Mouse (Mus musculus): ENCODE results near the gene Gucy2g. TPM values are rescaled to one million over a fixed set of nuclear protein-coding genes. Genes with fewer than 3 reads are reported as not detected.

Gucy2g gene
- polyA plus RNA-seq, 1 experiment from 2014 or later = not detected

DNA sequence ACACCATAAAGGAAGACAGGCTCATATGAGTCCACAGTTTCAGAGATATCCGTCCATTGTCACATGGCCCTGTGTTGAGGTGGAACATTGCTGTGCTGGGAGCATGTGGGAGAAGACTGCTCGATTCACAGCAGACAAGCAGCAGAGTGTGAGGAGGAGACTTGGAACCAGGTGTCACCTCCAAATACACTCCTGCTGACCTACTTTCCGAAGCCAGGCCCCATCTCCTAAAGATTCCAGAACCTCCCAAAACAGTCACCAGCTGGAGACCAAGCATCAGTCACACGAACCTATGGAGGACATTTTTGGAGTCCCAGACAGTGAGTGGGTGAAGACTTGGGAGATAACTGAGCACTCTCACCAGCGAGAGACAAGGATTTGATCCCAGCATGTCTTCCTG, 4.5 kb downstream of the Gucy2g start:
- H3K4me3 ChIP-seq (ENCODE audit: low read depth, low read length) = no peak overlapping the region
- H3K27me3 ChIP-seq (ENCODE audit: control insufficient read depth, insufficient read depth, low read length) = no peaks in the 10 kb centered on the region
- DNase-seq (ENCODE audit: low spot score) (no peak), ATAC-seq (ENCODE audit: low FRiP score) (no peak)
- no peaks in the 10 kb centered on the region for H3K4me1 ChIP-seq (replicated peaks; ENCODE audit: control insufficient read depth, insufficient read depth, low read length)
- 82% methylated on average over 5 of the region's 5 CpGs for WGBS
- H3K4me2 ChIP-seq (replicated peaks; ENCODE audit: low read depth, low read length) = no peak overlapping the region
- no peak overlapping the region for H3K27ac ChIP-seq (ENCODE audit: low read depth, low read length)
- no peaks in the 10 kb centered on the region for H3K9me3 ChIP-seq (ENCODE audit: control insufficient read depth, low read length)
- H3K36me3 ChIP-seq (ENCODE audit: control insufficient read depth, insufficient read depth, low read length) = no peaks in the 10 kb centered on the region
- H3K9ac ChIP-seq (ENCODE audit: low read depth, low read length) = no peak overlapping the region

DNA sequence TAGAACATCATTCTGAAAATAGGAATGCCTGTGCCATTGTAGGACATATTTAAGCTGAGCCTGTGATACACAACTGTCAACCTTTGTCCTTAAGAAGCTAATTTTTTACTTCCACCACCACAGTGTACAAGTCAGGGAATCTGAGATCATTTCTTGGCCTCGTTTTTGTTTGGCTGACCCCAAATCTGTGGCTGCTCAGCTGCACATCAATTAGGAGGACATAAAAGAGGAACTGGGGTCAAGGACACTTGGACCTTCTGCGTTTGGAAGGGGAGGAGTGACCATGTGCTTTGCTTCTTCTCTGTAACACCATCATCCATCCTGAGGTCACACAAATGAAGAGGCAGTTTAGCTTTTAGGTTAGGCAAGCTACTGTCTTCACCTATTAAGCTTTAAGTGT, 5.0 kb downstream of the Gucy2g start:
- Histone ChIP-seq H3K9me3 (ENCODE audit: control insufficient read depth, low read length) (no peaks in the 10 kb centered on the region), H3K9ac (ENCODE audit: low read depth, low read length) (no peak overlapping the region), H3K4me2 (replicated peaks; ENCODE audit: low read depth, low read length) (no peak overlapping the region), H3K27ac (ENCODE audit: low read depth, low read length) (no peak overlapping the region), H3K36me3 (ENCODE audit: control insufficient read depth, insufficient read depth, low read length) (no peaks in the 10 kb centered on the region), H3K27me3 (ENCODE audit: control insufficient read depth, insufficient read depth, low read length) (no peaks in the 10 kb centered on the region), H3K4me1 (replicated peaks; ENCODE audit: control insufficient read depth, insufficient read depth, low read length) (no peaks in the 10 kb centered on the region), H3K4me3 (ENCODE audit: low read depth, low read length) (no peak overlapping the region)
- ATAC-seq (ENCODE audit: low FRiP score) = no peak
- 60% methylated on average over 2 of the region's 2 CpGs for WGBS
- DNase-seq (ENCODE audit: low spot score) = no peak

DNA sequence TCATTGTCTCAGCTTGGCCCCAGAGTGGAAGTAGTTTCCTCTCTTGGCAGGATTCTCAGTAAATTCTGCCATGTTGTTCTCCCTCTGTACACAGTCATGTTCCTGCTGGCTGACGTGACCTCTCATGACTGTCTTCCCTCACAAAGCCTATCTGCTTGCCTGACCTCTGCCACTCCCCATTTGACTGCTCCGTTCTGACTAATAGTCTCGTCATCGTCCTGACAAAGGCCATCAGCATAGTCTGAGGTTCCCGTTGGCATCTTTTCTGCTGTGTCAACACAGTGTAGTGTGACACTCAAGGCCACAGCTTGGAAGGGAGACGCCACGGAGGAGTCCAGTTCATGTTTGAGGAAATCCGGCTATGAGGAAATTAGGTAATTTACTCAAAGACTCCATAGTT, 8.9 kb downstream of the Gucy2g start:
- no peak for DNase-seq (ENCODE audit: low spot score)
- no peaks in the 10 kb centered on the region for H3K36me3 ChIP-seq (ENCODE audit: control insufficient read depth, insufficient read depth, low read length)
- H3K9me3 ChIP-seq (ENCODE audit: control insufficient read depth, low read length) = no peaks in the 10 kb centered on the region
- no peaks in the 10 kb centered on the region for H3K4me1 ChIP-seq (replicated peaks; ENCODE audit: control insufficient read depth, insufficient read depth, low read length)
- no peak overlapping the region for H3K4me3 ChIP-seq (ENCODE audit: low read depth, low read length)
- no peaks in the 10 kb centered on the region for H3K27me3 ChIP-seq (ENCODE audit: control insufficient read depth, insufficient read depth, low read length)
- no peak overlapping the region for H3K9ac ChIP-seq (ENCODE audit: low read depth, low read length)
- no peak for ATAC-seq (ENCODE audit: low FRiP score)
- no peak overlapping the region for H3K27ac ChIP-seq (ENCODE audit: low read depth, low read length)
- WGBS = 53% methylated on average over 8 of the region's 8 CpGs
- H3K4me2 ChIP-seq (replicated peaks; ENCODE audit: low read depth, low read length) = no peak overlapping the region

DNA sequence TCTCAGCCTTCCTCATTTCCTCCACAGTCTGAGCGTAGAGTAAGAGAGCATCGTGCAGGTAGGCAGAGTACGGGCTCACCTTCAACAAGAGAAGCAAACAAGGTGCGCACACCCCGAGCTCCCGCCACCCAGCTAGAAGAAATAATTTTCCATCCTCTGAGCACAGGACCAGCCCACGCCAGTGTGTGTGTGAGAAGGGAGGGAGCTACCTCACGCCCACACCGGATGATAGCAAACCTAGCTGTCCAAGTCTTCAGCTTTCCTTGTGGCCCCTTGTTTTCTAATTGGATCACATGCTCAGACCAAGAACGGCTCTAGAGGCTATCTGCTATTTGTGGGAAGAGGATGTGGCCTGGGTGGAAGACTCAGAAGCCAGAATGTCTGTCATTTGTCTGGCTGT, 10.0 kb downstream of the Gucy2g start:
- ATAC-seq (ENCODE audit: low FRiP score) (no peak), DNase-seq (ENCODE audit: low spot score) (no peak)
- Histone ChIP-seq H3K27ac (ENCODE audit: low read depth, low read length) (no peak overlapping the region), H3K4me2 (replicated peaks; ENCODE audit: low read depth, low read length) (no peak overlapping the region), H3K9ac (ENCODE audit: low read depth, low read length) (no peak overlapping the region), H3K36me3 (ENCODE audit: control insufficient read depth, insufficient read depth, low read length) (no peaks in the 10 kb centered on the region), H3K9me3 (ENCODE audit: control insufficient read depth, low read length) (no peaks in the 10 kb centered on the region), H3K4me1 (replicated peaks; ENCODE audit: control insufficient read depth, insufficient read depth, low read length) (no peaks in the 10 kb centered on the region), H3K4me3 (ENCODE audit: low read depth, low read length) (no peak overlapping the region), H3K27me3 (ENCODE audit: control insufficient read depth, insufficient read depth, low read length) (no peaks in the 10 kb centered on the region)
- WGBS = 88% methylated on average over 10 of the region's 10 CpGs

DNA sequence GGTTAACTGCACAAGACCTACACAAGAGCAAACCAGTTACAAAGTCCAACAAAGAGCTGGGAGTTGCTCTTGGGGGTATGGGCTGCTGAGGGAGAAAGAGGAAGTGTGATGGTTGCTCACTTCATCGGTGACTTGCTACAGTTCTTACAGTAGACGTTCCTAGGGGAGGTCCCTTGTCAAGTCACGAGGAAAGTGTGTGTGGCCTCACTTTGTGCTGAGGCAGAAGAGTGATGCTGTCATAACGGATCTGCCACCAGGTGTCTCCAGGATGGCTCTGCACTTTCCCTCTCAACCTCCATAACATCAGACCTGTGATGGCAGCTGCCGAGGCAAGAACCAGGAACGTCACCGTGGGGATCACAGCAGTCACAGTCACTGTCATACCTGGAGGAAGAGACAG, 13.9 kb downstream of the Gucy2g start:
- DNase-seq (ENCODE audit: low spot score) (no peak), ATAC-seq (ENCODE audit: low FRiP score) (no peak)
- no peak overlapping the region for H3K4me2 ChIP-seq (replicated peaks; ENCODE audit: low read depth, low read length)
- no peaks in the 10 kb centered on the region for H3K36me3 ChIP-seq (ENCODE audit: control insufficient read depth, insufficient read depth, low read length)
- H3K27ac ChIP-seq (ENCODE audit: low read depth, low read length) = no peak overlapping the region
- H3K9me3 ChIP-seq (ENCODE audit: control insufficient read depth, low read length) = no peaks in the 10 kb centered on the region
- WGBS = 81% methylated on average over 7 of the region's 7 CpGs
- no peak overlapping the region for H3K4me3 ChIP-seq (ENCODE audit: low read depth, low read length)
- no peak overlapping the region for H3K9ac ChIP-seq (ENCODE audit: low read depth, low read length)
- no peaks in the 10 kb centered on the region for H3K27me3 ChIP-seq (ENCODE audit: control insufficient read depth, insufficient read depth, low read length)
- no peaks in the 10 kb centered on the region for H3K4me1 ChIP-seq (replicated peaks; ENCODE audit: control insufficient read depth, insufficient read depth, low read length)

DNA sequence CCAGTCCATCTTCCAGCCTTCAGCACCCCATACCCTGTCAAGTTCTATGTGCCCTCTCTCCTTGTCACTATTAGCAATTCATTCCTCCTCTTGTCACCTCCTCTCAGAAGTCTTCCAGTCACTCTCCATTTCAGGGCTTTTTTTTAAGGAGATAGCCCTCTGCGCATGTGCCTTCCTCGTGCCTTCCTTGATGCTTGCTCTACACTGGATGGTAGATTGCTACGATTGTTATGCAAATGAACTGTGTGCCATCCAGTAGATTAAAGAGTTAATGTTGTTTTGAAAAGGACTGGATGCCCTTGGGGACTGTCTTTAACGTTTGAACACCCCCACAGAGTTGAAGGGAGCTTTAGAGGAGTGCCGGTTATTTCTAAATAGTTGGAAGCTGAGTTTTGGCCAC, 14.4 kb downstream of the Gucy2g start:
- no peak for ATAC-seq (ENCODE audit: low FRiP score)
- 63% methylated on average over 5 of the region's 5 CpGs for WGBS
- no peak for DNase-seq (ENCODE audit: low spot score)

DNA sequence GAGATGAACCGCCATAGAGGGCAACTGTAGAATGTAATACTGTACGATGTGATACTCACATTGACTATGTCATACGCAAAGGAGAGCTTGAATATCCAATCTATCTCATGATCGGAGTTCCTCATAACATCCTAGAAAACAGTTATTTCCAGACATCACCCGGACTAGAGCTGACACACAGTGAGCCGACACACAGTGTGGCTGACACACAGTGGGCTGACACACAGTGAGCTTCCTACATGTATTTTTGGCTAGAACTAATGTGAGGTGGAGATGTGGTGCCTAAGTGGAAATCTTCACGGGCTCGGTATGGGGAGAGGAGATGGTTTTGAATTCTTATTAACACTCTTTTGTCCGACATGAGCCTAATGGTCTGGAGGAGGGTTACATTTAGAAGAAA, 18.8 kb downstream of the Gucy2g start:
- no peak overlapping the region for H3K4me2 ChIP-seq (replicated peaks; ENCODE audit: low read depth, low read length)
- 93% methylated on average over 9 of the region's 9 CpGs for WGBS
- no peaks in the 10 kb centered on the region for H3K27me3 ChIP-seq (ENCODE audit: control insufficient read depth, insufficient read depth, low read length)
- no peaks in the 10 kb centered on the region for H3K9me3 ChIP-seq (ENCODE audit: control insufficient read depth, low read length)
- ATAC-seq (ENCODE audit: low FRiP score) (no peak), DNase-seq (ENCODE audit: low spot score) (no peak)
- H3K4me3 ChIP-seq (ENCODE audit: low read depth, low read length) = no peak overlapping the region
- no peak overlapping the region for H3K9ac ChIP-seq (ENCODE audit: low read depth, low read length)
- H3K4me1 ChIP-seq (replicated peaks; ENCODE audit: control insufficient read depth, insufficient read depth, low read length) = no peaks in the 10 kb centered on the region
- no peaks in the 10 kb centered on the region for H3K36me3 ChIP-seq (ENCODE audit: control insufficient read depth, insufficient read depth, low read length)
- no peak overlapping the region for H3K27ac ChIP-seq (ENCODE audit: low read depth, low read length)

More for the DNA sequence above, 14.4 kb downstream of the Gucy2g start:
- H3K27ac ChIP-seq (ENCODE audit: low read depth, low read length) = no peak overlapping the region
- H3K36me3 ChIP-seq (ENCODE audit: control insufficient read depth, insufficient read depth, low read length) = no peaks in the 10 kb centered on the region
- H3K4me3 ChIP-seq (ENCODE audit: low read depth, low read length) = no peak overlapping the region
- H3K27me3 ChIP-seq (ENCODE audit: control insufficient read depth, insufficient read depth, low read length) = no peaks in the 10 kb centered on the region
- no peaks in the 10 kb centered on the region for H3K4me1 ChIP-seq (replicated peaks; ENCODE audit: control insufficient read depth, insufficient read depth, low read length)
- no peak overlapping the region for H3K4me2 ChIP-seq (replicated peaks; ENCODE audit: low read depth, low read length)
- no peak overlapping the region for H3K9ac ChIP-seq (ENCODE audit: low read depth, low read length)
- H3K9me3 ChIP-seq (ENCODE audit: control insufficient read depth, low read length) = no peaks in the 10 kb centered on the region

DNA sequence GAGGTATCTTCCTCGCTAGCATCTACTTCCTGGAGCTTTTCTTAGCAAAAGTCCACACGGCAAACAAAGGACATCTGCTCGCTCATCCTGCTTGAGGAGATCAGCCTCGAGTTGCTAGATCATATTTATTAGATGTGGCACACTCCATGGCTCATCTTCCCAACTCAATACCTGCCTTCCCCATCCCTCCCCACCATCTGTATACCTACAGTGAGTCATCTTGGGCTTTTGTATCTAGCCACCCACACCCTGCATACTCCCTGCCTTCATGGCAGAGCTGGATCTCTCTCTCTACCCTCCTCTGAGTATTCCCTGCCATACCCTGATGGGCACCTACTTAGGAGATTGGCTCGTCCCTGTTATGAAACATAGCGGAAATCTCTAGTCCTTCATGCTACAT, 19.8 kb downstream of the Gucy2g start:
- no peaks in the 10 kb centered on the region for H3K9me3 ChIP-seq (ENCODE audit: control insufficient read depth, low read length)
- 84% methylated on average over 6 of the region's 6 CpGs for WGBS
- DNase-seq (ENCODE audit: low spot score) (no peak), ATAC-seq (ENCODE audit: low FRiP score) (no peak)
- no peak overlapping the region for H3K4me3 ChIP-seq (ENCODE audit: low read depth, low read length)
- no peaks in the 10 kb centered on the region for H3K4me1 ChIP-seq (replicated peaks; ENCODE audit: control insufficient read depth, insufficient read depth, low read length)
- no peak overlapping the region for H3K4me2 ChIP-seq (replicated peaks; ENCODE audit: low read depth, low read length)
- H3K9ac ChIP-seq (ENCODE audit: low read depth, low read length) = no peak overlapping the region
- H3K27me3 ChIP-seq (ENCODE audit: control insufficient read depth, insufficient read depth, low read length) = no peaks in the 10 kb centered on the region
- no peak overlapping the region for H3K27ac ChIP-seq (ENCODE audit: low read depth, low read length)
- no peaks in the 10 kb centered on the region for H3K36me3 ChIP-seq (ENCODE audit: control insufficient read depth, insufficient read depth, low read length)

DNA sequence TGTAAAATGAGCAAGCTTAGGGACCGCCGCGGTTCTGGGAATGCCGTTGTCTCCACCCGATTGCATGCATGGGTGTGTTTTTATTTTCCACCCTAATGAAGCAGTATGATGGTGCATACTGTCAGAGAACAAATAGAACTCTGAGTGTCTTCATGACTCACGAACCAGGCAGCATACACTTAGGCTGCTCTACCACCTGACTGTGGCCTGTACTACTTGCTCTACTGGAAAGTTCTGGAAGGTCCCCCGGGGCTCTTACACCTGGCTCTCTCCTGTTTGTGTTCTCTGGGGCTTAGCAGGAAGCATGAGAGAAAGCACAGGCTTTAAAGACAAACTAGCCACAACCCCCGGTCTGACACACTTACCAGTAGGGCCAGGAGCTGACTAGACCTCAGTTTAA, 21.7 kb downstream of the Gucy2g start:
- ATAC-seq (ENCODE audit: low FRiP score) = no peak
- no peaks in the 10 kb centered on the region for H3K27me3 ChIP-seq (ENCODE audit: control insufficient read depth, insufficient read depth, low read length)
- 80% methylated on average over 8 of the region's 8 CpGs for WGBS
- DNase-seq (ENCODE audit: low spot score) = no peak
- no peak overlapping the region for H3K4me2 ChIP-seq (replicated peaks; ENCODE audit: low read depth, low read length)
- H3K36me3 ChIP-seq (ENCODE audit: control insufficient read depth, insufficient read depth, low read length) = no peaks in the 10 kb centered on the region
- no peak overlapping the region for H3K4me3 ChIP-seq (ENCODE audit: low read depth, low read length)
- no peak overlapping the region for H3K27ac ChIP-seq (ENCODE audit: low read depth, low read length)
- no peaks in the 10 kb centered on the region for H3K9me3 ChIP-seq (ENCODE audit: control insufficient read depth, low read length)
- no peak overlapping the region for H3K9ac ChIP-seq (ENCODE audit: low read depth, low read length)
- H3K4me1 ChIP-seq (replicated peaks; ENCODE audit: control insufficient read depth, insufficient read depth, low read length) = no peaks in the 10 kb centered on the region
